Mouse (Mus musculus) lung, postnatal 25 days (tissue): ENCODE results near the gene Sox15.

Source experiments
- DNase-seq: peaks from one replicate; pipeline ENCODE4 v3.0.0; 2022; ENCODE audit warnings: low spot score

The Sox15 gene

GRCm38 (mm10) chr11:69680136-69680855 lies 25.2 kb downstream of the Sox15 start:
- DNase-seq: no peak

DNA sequence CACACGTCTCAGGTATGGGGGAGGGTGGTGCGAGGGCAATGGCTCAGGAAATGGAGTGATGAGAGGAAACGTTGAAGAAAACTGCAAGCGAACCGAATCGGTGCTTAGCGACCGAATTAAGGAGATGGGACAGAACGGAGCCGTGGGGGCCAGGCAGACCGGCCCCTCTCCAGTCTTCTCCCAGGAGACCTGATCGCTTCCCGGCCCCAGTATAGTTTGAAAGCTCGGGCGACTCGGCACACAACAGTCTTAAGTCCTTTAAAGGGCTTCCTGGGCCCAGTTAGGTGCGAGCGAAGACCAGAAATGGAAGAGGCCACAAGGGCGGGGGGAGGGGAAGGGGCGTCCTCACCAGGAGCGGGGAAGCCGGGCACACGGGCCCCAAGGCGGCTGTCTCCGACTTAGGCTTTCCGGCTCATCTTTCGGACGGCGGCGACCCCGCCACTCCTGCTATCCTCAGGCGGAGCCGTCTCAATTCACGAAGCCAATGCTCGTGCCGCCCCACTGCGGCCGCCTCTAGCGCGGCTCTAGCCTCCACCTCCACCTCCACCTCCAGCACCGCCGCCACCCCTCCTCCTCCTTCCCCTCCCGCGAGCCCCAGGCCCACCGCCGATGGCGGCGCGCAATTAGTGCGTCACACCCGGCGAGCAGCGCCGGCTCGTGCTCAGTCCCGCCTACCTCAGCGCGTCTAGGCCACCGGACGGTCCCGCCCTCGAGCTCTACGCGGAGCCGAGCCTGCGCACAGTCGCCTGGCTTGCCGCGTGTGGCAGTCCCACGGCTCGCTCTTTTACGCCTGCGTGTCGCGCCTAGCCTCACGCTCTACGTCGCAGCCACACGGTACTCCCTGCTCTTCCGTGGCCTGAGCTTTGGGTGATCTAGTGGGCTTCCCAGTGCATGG lies 26.4 kb downstream of the Sox15 start, which contains the start of gene Senp3:
TSS of gene Senp3 (minus strand) at position 771 of the 895 bp plus-strand sequence.
- peak; percentile 97 for DNase-seq

DNA sequence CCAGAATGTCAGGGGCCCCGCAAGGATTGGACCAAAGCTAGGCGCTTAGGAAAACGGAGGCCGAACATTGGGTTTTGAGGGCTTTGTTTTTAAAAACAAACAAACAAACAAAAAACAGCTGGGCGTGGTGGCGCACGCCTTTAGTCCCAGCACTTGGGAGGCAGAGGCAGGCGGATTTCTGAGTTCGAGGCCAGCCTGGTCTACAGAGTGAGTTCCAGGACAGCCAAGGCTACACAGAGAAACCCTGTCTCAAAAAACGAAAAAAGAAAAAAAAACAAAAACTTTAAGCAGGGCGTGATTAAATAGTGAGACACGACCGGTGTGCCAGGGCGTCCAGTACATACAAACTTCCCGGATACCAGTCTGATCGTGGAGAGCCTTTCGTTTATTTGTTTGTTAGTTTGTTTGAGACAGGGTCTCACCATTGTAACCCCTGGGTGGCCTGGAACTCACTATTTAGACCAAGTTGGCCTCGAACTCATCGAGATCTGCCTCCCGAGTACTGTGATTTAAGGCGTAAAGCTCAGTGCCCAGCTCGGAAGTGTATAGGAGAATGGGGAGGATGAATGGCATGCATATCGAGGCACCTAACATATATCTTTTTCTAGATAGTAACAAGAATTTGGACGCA lies 27.2 kb downstream of the Sox15 start:
- no peak for DNase-seq

GRCm38 (mm10) chr11:69682840-69683533 lies 27.9 kb downstream of the Sox15 start:
- DNase-seq: peak; percentile 93

DNA sequence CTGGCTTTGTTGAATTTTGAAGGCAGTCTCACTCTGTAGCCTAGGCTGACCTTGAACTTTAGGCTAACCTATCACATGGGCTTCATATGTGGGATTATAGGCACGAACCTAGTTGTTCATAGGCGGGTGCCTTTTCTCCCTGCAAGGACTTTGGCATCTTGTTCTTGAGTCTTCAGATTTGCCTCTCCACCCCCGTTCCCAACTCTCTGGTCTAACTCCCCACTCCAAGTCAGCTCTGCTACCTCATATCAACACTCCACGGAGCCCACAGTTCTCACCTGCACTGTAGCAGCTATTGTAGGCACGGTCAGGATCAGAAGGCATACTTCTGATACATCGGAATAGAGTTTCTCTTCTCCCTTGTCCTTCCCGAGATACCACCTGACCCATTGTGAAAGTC lies 28.5 kb downstream of the Sox15 start:
- no peak for DNase-seq

DNA sequence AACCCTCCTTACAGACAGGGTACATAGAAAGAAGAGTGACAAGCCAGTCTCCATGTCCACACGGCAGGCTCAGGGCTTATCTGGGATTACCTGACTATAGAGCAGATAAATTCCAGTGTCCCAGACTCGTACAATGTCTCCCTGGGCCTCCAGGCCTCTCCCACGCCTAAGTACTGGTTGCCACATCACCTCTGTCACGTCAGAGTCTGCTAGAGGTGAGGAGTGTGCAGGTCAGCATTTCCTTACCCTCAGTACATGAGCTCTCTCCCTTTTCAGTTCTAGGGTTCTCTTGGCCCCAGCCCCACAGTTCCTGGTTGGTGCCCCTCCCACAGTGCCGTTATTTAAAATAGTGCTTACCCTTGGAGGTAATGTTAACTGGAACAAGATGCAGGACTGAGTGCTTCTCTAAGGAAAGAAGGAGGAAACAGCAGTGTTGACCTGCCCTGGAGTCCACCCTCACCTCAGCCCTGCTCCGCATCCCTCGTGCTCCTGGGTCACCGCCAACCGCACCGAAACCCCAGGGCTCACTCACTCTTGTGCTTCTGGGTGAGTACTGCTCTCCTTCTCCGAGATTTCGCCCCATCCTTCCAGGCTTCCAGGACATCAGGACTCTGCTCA lies 29.1 kb downstream of the Sox15 start:
- peak; percentile 74 for DNase-seq

DNA sequence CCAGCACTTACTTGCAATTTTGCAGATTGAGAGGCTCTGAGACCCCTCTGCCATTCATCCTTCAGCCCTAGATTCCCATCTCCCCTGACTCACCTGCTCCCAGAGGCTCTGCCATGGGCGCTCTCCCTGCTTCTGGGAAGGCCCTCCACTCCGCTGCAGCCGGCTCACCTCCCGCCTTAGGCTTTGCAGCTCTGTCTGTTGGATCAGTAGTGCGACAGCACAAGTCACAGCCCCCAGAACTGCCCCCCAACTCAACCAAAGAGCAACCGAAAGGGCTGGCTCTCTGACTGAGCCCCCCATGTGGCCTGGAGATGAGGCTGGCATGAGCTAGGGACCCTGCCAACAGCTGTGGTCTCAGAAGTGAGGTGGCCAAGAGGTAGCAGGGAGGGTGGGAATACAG lies 29.8 kb downstream of the Sox15 start:
- no peak for DNase-seq

DNA sequence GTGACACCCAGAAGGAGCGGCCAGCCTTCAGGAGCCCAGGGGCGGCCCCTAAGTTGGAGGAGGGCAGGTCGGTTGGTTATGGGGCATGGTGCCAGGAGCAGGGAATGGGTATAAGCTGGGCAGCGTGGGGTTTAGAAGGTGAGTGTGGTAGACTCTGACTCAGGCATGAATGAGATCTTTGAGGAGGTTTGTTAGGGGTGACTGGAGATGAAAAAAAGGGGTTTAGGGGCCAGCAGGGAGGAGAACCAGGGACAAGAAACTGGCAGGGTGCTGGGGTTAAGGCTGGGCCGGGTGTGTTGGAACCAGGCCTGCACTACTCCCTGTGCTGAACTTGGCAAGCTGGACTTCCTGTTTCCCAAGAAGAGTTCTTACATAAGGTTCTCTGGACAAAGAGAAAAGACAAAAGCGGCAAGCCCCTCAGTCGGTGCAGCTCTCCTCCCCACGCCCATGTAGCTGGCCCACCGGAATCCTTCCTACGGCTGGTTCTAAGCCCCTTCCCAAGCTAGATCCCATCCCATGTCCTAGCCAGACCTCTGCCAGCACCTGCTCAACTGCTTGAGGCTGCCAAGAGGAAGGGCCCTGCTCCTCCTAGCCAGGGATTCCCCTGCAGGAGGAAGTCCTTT lies 30.5 kb downstream of the Sox15 start, which contains the start of gene Tnfsf13:
TSS of gene Tnfsf13 (minus strand) at position 259 of the 623 bp plus-strand sequence.
- DNase-seq: peak; percentile 92

DNA sequence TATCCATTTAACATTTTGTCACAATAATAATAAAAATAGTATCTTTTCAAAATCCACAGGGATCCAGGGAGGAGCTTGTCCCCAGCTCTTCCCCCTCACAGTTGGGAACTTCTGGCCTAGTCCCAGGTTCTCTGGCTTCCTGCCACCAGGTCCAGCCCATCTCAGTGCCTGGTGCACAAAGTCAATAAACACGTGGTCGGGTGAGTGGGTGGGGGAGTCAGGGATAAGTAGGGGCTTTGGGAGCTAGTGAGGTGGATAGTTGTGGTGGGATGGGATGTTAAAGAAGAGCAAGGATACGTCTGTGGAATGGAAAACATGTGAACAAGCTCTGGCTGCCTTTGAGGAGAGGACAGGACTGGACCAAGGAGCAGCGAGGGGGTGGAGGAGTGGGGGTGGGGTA lies 31.3 kb downstream of the Sox15 start:
- peak; percentile 84 for DNase-seq

GRCm38 (mm10) chr11:69687061-69687460 lies 31.9 kb downstream of the Sox15 start:
- no peak for DNase-seq

- DNase-seq: no peak
Measured at GRCm38 (mm10) chr11:69689891-69690290, 34.8 kb downstream of the Sox15 start.

DNA sequence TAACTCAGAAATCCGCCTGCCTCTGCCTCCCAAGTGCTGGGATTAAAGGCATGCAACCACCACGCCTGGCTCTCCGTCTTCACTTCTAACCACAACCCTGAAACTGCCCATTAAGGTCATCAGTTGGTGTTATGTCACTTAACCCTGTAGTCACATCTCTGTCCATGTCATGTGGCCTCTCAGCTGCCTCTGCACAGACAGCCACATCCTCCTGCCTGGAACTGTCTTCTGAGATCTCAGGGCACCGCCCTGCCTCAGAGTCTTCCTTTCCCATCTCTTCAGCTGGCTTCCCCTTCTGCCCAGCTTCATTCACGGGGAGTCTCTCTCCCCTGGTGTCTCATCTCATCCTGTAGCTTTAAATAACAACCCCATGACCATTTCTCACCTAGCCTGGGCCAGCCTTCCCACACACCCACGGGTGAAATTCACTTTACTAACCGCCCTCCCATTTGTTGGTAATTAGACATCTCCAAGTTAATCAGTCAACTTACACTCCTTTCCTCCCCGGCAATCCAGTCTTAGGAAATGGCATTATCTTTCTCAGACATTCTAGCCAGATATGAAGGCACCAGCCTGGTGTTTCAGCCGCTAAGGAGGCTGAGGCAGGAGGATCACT lies 37.2 kb downstream of the Sox15 start:
- DNase-seq: peak; percentile 39

GRCm38 (mm10) chr11:69692863-69693262 lies 37.7 kb downstream of the Sox15 start:
- DNase-seq: no peak

GRCm38 (mm10) chr11:69693421-69693965 lies 38.4 kb downstream of the Sox15 start:
- DNase-seq: no peak

- DNase-seq: no peak
Measured at GRCm38 (mm10) chr11:69695046-69695360, 39.9 kb downstream of the Sox15 start.

DNA sequence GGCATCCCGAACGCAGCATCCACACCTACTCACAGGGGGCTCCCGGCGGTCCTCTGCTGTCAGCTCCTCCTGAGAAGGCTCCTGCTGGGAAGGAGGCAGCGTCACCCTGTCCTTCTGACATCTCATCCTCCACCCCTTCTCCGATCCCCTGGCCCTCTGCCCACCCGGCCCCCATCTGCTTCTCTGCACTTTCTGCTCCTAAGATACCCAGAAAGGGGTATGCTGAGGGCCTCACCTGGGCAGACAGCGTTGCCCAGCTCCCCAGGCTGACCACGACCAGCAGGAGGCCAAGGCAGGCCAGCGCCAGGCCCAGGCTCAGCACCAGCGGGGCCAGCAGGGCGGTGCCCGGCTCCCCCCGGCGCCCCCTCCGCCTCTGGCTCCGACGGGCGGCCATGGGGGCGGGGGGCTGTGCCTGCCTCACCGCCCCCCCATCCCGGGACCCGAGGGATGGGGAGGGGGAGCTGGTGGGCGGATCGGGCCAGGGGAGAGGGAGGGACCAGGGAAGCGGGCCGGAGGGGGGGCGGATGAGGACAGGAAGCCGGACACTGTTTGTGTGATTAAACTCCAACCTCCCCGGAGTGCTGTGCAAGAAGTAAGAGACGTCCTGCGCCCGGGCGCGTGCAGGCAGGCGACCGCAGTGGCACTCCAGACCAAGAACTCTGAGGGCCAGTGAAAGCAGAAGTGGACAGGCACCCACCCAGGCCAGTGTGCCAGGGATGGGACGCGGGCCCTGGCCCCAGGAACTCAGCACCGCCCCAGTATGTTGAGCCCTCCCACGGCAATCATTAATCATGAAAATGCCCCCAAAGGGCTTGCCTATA lies 40.5 kb downstream of the Sox15 start, which contains the start of the genes Tnfsf12 and Tnfsfm13:
TSS of gene Tnfsf12 (minus strand) at position 489 of the 821 bp plus-strand sequence.
TSS of gene Tnfsfm13 (minus strand) at position 738 of the 821 bp plus-strand sequence.
- peak; percentile 79 for DNase-seq

- DNase-seq: no peak
Measured at GRCm38 (mm10) chr11:69697396-69697795, 42.3 kb downstream of the Sox15 start.

- DNase-seq: no peak
Measured at GRCm38 (mm10) chr11:69698574-69698973, 43.5 kb downstream of the Sox15 start.

- no peak for DNase-seq
Measured at GRCm38 (mm10) chr11:69699595-69699994, 44.5 kb downstream of the Sox15 start.
